Mouse (Mus musculus): ENCODE results near the gene Wbp4. TPM values are rescaled to one million over a fixed set of nuclear protein-coding genes. Genes with fewer than 3 reads are reported as not detected.
"Not testable (repeated sequence)": the region's sequence is repeated elsewhere in the genome, so short reads cannot be mapped to it uniquely, and the experiment has no call there.

Gene Wbp4
- total RNA-seq (2017) = 81.4 and 84.9 TPM in 2 replicates

DNA sequence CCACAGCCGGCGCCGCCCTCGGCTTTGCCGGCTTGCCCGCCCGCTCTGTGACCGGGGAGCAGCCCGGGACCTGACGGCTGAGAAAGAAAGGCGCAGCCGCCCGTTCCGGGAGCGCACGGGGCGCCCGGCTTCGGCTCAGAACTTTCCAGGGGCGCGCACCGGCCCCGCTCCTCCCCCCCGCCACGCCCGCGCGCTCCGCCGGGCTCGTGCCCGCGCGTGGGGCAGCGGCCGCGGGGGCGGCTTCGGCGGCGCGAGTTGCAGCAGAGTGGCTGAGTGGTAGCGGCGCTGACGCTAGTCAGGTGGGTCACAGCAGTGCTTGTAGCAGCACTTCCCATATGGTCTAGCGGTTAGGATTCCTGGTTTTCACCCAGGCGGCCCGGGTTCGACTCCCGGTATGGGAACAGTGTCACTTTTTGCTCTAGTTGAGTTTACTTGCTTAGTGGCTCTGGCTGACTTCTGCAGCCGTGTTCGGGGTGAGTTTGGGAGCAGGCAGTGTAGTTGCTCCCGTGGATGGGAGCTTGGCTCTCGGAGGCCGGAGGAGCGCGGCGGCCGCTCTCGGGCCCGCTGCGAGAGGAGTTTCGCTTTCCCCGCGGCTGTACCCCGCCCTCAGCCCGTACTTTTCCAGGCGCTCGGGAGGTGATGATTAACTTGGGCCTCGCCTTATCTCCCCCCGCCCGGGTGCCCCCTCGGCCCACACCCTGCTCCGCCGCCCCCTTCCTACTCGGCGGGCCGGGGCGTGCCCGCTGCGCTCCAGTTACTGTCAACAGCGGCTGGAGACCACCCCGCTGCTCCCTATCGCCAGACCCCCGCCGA lies at the start of gene Wbp4:
TSS of gene Wbp4 (minus strand) at position 182 of the 813 bp plus-strand sequence.
- ATAC-seq (replicated peaks; ENCODE audit: low read depth, poor library complexity, severe bottlenecking) = peak; percentile 66

DNA sequence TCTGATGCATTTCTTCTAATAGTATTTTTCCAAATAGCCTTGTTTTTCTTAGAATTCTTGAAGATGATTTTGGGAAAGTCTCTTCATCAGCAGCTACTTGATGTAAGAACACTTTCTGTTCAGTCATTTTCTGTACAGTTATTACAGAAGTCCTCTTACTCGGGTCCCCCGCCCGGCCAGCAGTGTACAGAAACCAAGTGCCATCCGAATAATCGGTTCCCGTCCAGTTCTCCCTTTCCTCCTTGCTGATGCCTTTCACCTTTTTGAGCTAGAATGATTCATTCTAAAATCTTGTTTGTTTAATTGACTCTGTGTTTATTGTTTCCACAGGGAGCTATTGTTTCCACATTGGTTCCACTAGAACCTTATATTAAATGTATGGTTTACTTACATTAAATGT lies 49.4 kb upstream of the Wbp4 start:
- no peak for ATAC-seq (replicated peaks; ENCODE audit: low read depth, poor library complexity, severe bottlenecking)

DNA sequence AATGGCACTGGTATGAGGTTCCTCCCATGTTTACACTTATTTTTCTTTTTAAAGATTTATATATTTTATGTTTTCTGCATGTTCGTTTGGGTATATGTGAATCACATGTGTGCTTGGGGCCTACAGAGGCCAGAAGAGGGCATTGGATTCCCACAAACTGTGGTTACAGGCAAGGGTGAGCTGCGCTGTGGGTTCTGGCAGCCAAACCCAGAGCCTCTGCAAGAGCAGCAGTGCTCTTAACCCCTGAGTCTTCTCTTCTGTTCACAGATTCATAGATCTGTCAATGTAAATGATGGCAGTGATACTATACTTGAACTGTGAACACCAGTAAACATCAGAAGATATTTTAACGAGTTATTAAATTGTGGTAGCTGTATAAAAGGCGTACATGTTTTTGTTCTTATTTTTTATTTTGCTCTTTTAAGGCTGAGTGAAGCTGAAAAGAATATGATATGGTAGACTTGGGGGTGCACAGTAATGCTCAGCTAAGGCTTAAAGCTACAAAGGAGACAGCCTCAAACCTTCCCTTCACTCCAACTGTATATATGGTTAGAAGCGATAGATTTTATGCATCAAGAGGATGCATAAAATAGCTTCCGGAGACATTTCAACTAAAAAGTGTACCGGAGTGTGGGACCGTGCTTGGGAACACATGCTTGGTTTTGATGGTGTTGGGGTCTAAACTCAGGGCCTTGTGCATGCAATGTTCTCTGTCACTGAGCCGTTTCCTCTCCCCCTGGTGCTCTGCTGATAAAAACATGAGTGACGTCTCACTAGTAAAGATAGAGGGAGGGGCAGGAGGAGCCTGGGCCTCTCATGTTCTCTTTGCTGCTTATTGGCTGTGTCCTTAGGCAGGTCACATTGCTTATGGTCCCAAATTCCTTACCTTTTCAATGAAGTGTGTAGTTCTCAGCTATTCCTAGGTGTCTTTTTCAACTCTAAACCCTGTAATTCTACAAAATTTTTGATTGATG lies 48.5 kb upstream of the Wbp4 start:
- peak; percentile 83 for ATAC-seq (replicated peaks; ENCODE audit: low read depth, poor library complexity, severe bottlenecking)

DNA sequence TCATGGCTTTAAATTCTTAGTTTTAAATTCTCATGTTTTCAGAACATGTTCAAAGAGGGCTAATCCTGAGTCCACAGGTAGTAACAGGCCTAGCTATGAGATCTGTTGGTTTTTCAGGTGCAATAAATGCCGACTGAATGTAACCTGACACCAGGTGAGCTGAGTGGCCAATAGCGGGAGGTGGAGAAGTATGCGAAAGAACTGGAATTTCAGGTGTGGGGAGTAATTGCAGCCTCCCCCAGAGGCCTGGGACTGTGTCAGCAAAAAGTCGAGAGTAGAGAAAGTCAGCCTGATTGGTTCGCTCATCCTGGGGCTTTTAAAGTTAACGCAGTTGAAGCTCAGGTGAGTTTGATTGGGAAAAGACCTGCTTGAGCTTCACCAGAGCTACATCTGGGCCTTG lies 46.4 kb upstream of the Wbp4 start:
- ATAC-seq (replicated peaks; ENCODE audit: low read depth, poor library complexity, severe bottlenecking) = no peak

- not testable (repeated sequence) for ATAC-seq (replicated peaks; ENCODE audit: low read depth, poor library complexity, severe bottlenecking)
Measured at GRCm38 (mm10) chr14:79526106-79526505, 44.8 kb upstream of the Wbp4 start.

- peak; percentile 39 for ATAC-seq (replicated peaks; ENCODE audit: low read depth, poor library complexity, severe bottlenecking)
Measured at GRCm38 (mm10) chr14:79522387-79522786, 41.1 kb upstream of the Wbp4 start.

DNA sequence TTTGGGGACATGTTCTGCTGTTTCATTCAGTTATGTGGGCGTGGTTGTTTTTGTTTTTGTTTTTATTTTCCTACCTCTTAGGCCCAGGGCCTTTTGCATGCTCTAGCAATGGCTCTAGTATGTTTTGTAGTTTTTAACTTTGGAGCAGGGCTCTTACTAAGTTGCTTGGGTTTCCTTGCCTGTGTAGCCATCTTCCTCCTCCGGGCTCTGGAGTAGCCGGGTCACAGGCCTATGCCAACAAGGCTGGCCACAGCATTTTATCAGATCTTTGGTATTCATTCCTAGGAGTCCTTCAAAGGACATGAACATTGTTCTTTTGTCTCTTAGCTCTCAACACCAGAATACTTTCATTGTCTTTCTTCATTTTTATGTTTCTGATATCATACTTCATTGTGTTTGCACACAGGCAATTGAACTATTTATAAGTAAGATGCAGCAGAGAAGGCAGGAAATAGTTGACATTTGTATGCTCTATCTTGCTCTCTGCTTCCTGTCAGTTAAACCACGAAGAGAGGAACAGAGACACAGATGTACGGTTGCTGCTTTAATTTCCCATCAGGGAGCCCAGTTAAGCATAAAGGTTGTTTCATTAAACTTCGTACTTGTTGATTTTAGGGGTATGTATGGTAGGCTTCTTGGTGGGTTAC lies 40.3 kb upstream of the Wbp4 start:
- ATAC-seq (replicated peaks; ENCODE audit: low read depth, poor library complexity, severe bottlenecking) = peak; percentile 73

- ATAC-seq (replicated peaks; ENCODE audit: low read depth, poor library complexity, severe bottlenecking) = no peak; the same call in 1 of the 2 replicates
Measured at GRCm38 (mm10) chr14:79521056-79521455, 39.7 kb upstream of the Wbp4 start.

- no peak for ATAC-seq (replicated peaks; ENCODE audit: low read depth, poor library complexity, severe bottlenecking)
Measured at GRCm38 (mm10) chr14:79520612-79521011, 39.3 kb upstream of the Wbp4 start.

- ATAC-seq (replicated peaks; ENCODE audit: low read depth, poor library complexity, severe bottlenecking) = no peak
Measured at GRCm38 (mm10) chr14:79519663-79519975, 38.3 kb upstream of the Wbp4 start.

DNA sequence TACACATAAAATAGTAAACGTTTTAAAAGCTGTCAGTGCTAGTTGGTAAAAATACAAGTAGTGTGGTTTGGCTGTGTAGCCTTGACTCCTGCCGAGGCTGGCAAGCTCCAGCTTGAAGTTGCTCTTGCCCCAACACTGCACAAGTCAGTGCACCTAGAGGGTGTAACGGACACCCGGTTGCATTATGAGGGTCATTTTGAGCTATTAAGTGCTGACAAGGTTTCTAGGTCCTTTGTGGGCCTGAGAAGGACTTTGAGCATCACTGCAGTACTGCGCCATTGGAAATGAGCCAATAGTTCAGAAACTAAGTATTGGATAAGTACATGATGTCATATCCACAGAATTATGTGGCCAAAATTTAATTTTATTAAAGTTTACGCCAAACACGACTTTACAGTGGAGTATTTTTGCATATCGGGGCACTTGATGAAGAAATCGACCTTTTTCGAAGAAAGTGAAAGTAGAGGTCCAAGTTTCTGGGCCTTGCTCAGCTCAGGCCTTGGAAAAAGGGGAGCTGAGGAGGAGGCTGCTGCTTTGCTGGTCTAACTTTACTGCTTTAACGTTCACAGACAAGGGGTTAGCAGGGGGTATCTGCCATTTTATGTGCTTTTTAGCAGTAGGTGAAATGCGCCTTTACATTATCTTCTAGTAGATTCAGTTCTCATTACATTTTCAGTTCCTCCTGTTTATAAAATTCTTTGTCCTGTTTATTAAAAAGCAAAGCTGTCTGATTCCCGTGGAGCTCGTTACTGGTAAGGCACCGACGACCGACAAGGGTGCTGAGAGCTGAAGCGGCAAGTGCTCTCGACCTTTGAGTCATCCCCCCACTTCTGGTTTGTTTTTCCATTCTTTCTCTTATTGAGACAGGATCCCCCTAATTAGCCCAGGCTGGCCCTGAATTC lies 37.7 kb upstream of the Wbp4 start:
- ATAC-seq (replicated peaks; ENCODE audit: low read depth, poor library complexity, severe bottlenecking) = no peak

- no peak for ATAC-seq (replicated peaks; ENCODE audit: low read depth, poor library complexity, severe bottlenecking)
Measured at GRCm38 (mm10) chr14:79518123-79518522, 36.8 kb upstream of the Wbp4 start.

DNA sequence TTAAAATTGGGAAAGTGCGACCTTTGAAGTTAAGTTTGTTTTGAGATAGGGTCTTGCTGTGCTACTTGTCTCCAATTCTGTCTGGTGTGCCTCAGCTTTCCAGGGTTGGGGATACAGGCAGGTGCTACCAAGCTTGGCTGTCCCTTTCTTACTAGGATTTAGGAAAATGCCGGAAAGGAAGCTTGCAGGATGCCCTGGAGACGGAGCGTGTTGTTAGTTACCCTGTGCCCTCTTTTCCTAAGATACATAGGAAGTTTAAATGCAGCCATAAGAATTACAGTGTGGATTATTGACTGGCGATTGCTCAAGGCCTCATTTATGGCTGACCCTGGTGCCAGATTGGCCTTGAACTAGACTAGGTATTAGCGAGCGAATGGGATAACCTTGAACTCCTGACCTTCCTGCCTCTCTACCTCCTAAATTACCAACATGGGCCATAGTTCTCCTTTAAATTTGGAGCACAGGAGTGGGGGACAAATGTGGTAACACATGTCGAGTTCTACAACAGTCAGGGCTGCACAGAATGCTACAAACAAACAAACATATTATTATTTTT lies 35.9 kb upstream of the Wbp4 start:
- ATAC-seq (replicated peaks; ENCODE audit: low read depth, poor library complexity, severe bottlenecking) = no peak

DNA sequence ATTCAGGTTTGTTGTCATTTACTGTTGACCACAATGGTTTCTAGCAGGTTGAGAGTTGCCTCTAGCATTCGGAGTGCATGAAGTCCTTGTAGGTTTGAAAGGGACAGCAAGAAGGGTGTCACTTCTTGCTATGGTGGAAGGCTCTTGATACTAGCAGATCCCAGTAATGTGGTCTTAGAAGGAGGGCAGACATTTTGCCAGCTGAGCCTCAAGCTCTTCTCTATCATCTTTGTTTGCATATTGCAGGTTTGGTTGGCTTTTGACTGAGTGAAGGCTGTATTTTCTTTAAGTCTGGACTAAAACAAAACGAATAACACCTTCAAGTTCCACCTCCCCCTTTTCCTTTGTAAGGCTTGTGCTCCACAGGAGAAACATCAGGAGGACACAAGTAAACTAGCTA lies 35.4 kb upstream of the Wbp4 start:
- no peak for ATAC-seq (replicated peaks; ENCODE audit: low read depth, poor library complexity, severe bottlenecking)

DNA sequence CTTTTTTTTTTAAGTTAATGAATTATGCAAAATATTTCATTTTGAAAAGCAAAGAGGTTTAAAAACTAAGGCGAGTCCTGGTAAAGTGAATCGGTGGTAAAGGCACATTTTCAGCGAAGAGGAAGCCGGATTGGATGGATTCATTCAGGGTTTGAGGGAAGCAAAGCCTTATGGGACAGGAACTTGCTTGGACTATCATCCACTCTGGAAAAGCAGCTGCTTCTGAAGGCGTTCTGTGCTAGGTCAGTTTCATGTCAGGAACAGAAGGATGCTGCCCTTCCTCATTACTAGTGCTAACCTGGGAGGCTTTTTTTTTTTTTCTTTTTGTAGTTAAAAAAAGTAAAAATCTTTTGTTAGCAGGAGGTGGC lies 34.9 kb upstream of the Wbp4 start:
- ATAC-seq (replicated peaks; ENCODE audit: low read depth, poor library complexity, severe bottlenecking) = peak; percentile 22

- ATAC-seq (replicated peaks; ENCODE audit: low read depth, poor library complexity, severe bottlenecking) = peak; percentile 71
Measured at GRCm38 (mm10) chr14:79515511-79516242, 34.4 kb upstream of the Wbp4 start.

DNA sequence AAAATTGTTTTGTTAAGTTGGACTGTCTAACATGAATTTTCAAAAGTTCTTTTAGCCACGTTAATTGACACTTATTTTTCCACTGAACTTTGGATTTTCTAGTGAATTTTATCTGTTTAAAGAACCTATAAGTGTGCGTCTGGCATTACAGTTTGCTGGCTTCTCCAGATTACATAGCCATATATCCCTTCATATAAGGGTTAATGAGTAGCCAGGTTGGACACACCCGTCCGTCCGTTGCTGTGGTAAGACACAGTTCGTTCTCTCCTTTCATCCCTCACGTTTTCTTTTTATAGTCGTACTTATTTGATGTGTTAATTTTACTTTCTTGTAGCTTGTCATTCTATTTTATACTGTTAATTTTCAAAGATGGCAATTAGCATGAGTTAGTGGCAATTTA lies 33.8 kb upstream of the Wbp4 start:
- ATAC-seq (replicated peaks; ENCODE audit: low read depth, poor library complexity, severe bottlenecking) = peak; percentile 3; the same call in 1 of the 2 replicates

DNA sequence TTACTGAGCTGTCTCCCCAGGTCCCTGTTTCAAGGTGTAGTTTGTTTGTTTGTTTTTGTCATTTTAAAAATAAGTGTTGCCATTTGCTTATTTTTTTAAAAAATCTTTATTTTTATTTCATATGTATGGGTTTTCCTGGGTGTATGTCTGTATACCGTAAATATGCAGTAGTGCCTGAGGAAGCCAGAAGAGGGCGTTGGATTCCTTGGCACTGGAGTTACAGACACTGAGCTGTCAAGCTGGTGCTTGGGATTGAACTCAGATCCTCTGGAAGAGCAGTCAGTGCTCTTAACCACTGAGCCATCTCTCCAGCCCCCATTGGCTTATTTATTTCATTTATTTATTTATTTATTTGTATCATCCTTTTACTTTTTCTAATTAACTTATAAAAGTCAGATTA lies 32.6 kb upstream of the Wbp4 start:
- ATAC-seq (replicated peaks; ENCODE audit: low read depth, poor library complexity, severe bottlenecking) = no peak

DNA sequence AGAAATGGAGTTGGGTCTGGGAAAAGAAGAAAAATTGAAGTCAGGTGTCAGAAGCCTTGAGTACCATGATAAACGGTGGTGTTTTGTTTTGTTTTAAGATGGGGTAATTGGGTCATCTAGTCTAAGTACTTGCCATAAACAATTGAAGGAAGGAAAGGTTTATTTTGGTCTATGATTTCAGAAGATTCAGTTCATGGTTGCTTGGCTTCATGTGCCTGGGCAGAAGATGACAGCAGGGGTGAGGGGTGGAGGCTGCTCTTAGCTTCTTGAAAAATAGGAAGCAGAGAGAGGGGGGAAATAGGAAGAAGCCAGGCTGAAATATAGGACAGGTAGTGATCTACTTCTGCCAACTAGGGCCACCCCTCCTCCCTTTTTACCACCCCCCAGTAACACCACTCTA lies 30.2 kb upstream of the Wbp4 start:
- no peak for ATAC-seq (replicated peaks; ENCODE audit: low read depth, poor library complexity, severe bottlenecking)

Measured in common myeloid progenitor, adult 5-6 weeks (primary cell).